Mouse (Mus musculus): ENCODE measurements at regions not wholly inside any gene's neighbourhood (a gene's known extent, or its start where the extent isn't known, plus 50 kb on each side); places are given as distances from the start of the nearest gene placed in this dataset.

DNA sequence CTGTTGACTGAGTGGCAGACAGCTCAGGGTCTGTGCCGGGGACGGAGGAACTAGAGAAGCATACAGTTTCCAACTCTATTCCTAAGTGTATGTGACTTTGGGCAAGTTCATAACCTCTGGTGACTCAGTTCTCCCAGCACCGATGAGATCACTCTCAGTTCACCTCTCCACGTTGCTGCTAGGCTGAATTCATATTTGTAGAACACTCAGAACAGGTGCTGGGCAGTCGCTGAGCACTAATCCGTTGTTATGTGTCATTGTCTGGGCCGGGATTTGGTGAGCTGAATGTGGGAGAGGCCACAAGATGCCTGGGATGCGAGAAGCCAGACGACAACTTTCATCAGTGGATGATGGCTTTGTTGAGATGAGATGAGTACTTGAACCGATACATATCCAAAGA is 98.4 kb downstream of the 1500009L16Rik start:
- TF ChIP-seq POLR2AphosphoS2 (IDR thresholded peaks at IDR 0.05; ENCODE audit: insufficient read length, low read depth) = no peak
- TF ChIP-seq POLR2A (IDR thresholded peaks at IDR 0.05; ENCODE audit: insufficient read length, low read depth) = no peak
- no peak for TF ChIP-seq USF1 (IDR thresholded peaks at IDR 0.05; ENCODE audit: low read depth)
- no peak for TF ChIP-seq TCF12 (IDR thresholded peaks at IDR 0.05; ENCODE audit: insufficient read depth, poor library complexity, severe bottlenecking)
- TF ChIP-seq MYOG (IDR thresholded peaks at IDR 0.05; ENCODE audit: control insufficient read depth in 1 of 3, insufficient read depth in 1 of 3, insufficient read length in 2 of 3, low read depth in 2 of 3) = no peak
- no peak for TF ChIP-seq CEBPB (IDR thresholded peaks at IDR 0.05; ENCODE audit: insufficient read depth, poor library complexity, severe bottlenecking)
- no peak for TF ChIP-seq TCF3 (IDR thresholded peaks at IDR 0.05; ENCODE audit: insufficient read length, low read depth)
- TF ChIP-seq MYOD1 (IDR thresholded peaks at IDR 0.05; ENCODE audit: control insufficient read depth in 1 of 3, insufficient read length in 2 of 3, low read depth in 2 of 3) = peak in 2 of 3 experiments; percentile 27 to 63
- TF ChIP-seq MAX (IDR thresholded peaks at IDR 0.05; ENCODE audit: low read depth) = no peak
- no peak for TF ChIP-seq E2F4 (IDR thresholded peaks at IDR 0.05; ENCODE audit: insufficient read depth)
